In the genomic region with DNA sequence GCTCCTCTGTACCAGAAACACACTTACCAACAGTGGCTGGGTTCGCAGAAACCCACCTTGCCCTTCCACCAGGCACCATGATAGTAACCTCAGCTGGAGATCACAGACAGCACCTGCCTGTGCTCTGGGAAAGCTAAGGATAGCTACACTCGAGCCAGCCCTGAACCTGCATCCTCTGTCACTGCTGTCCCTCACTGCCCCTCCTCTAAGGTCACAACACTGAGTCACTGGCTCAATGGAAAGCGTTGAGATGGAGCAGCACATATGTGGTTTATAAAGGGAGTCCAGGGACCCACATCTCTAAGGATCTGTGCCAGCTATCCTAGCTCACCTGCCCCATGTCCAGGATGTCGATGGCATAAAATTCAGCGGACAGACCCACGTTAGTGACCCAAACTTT, we compare ENCODE assay signal across 20 mouse cellular contexts.
DNase-seq lines count a peak whose midpoint lies in the region; ATAC-seq and TF ChIP-seq lines count a peak whose summit lies in the region.
"Had no signal": no experiment of that assay in that cellular context is flagged by ENCODE, and none has a peak within 500 bp of the region (broad histone marks: within the 10 kb centered on the region; RNA-seq: fewer than 3 reads in every experiment).

No protein-coding gene starts in this region.

- peak overlapping the region; percentile 9; the same call in 1 of the 2 replicates for H3K9ac ChIP-seq in heart, adult 2 months (ENCODE audit: low read depth, low read length)
- H3K9ac ChIP-seq in heart, postnatal 0 days (replicated peaks; ENCODE audit: low read depth, low read length), result peak overlapping the region; percentile 10; the same call in 1 of the 2 replicates
- H3K9ac ChIP-seq: embryonic facial prominence, embryonic 13.5 days; midbrain, embryonic 12.5 days; neural tube, embryonic 12.5 days had no signal

- no peaks in the 10 kb centered on the region for H3K9me3 ChIP-seq in heart, postnatal 0 days (replicated peaks; ENCODE audit: control insufficient read depth, low read length)
- H3K9me3 ChIP-seq in megakaryocyte, embryonic 14.5 days, result no peaks in the 10 kb centered on the region
- H3K9me3 ChIP-seq: embryonic facial prominence, embryonic 13.5 days; midbrain, embryonic 12.5 days; neural tube, embryonic 12.5 days had no signal

- no peak for TF ChIP-seq EP300 in heart, adult 2 months (IDR thresholded peaks at IDR 0.05; ENCODE audit: insufficient read depth, low read depth, low read length)
- no peak for TF ChIP-seq EP300 in heart, postnatal 0 days (IDR thresholded peaks at IDR 0.05; ENCODE audit: low read depth)

- intact Hi-C loops in heart, adult 2 months (cut with DNase I), result loop anchor here (2.0 to 5.0 kb wide), 2 partner anchors 79 to 125 kb away; partner anchors contain the start of gene Tns1
- intact Hi-C loops in heart, postnatal 25 days (cut with DNase I), result loop anchor here (2.0 kb wide), 1 partner anchor 127 kb away; the partner anchor contains the start of genes Rufy4 and Tns1

- no peak for TF ChIP-seq POLR2A in heart, adult 2 months (IDR thresholded peaks at IDR 0.05; ENCODE audit: insufficient read depth, low read depth, low read length)

- no peak for DNase-seq in heart, adult 2 months
- no peak for DNase-seq in heart, postnatal 4 days
- no peak for DNase-seq in heart, postnatal 0 days (ENCODE audit: low spot score)
- no peak for DNase-seq in heart, postnatal 25 days (ENCODE audit: low spot score)
- no peak for DNase-seq in Muller cell, postnatal 12 days (ENCODE audit: inconsistent ontology term)
- DNase-seq: B cell, adult 2 months; cerebellum, adult 11-12 months; cerebellum, postnatal 14 days; gastrocnemius, postnatal 10 days; lung, postnatal 10 days; right cerebral cortex, postnatal 4 days; thymus, adult 2 months had no signal

- peaks cover 54% of the 10 kb centered on the region for H3K4me1 ChIP-seq in heart, adult 2 months (ENCODE audit: control insufficient read depth, insufficient read depth, low read length)
- H3K4me1 ChIP-seq in heart, postnatal 0 days (ENCODE audit: control insufficient read depth, insufficient read depth), result peaks cover 59% of the 10 kb centered on the region
- H3K4me1 ChIP-seq in megakaryocyte, embryonic 14.5 days, result peaks cover 65% of the 10 kb centered on the region

- WGBS in heart, adult 2 months, result 72% methylated on average over 6 of the region's 6 CpGs
- WGBS in heart, postnatal 0 days, result 78% methylated on average over 6 of the region's 6 CpGs

- no peak overlapping the region for H3K4me2 ChIP-seq in heart, postnatal 0 days (ENCODE audit: low read depth, low read length)
- H3K4me2 ChIP-seq: embryonic facial prominence, embryonic 13.5 days; liver, embryonic 11.5 days; midbrain, embryonic 12.5 days; neural tube, embryonic 12.5 days had no signal

- no peak for ATAC-seq in heart, postnatal 0 days (ENCODE audit: insufficient read depth, low read depth)
- no peak for ATAC-seq in megakaryocyte, adult 5-6 weeks (ENCODE audit: poor library complexity, severe bottlenecking)
- ATAC-seq: hindbrain, embryonic 16.5 days; intestine, embryonic 16.5 days had no signal

- H3K79me2 ChIP-seq in heart, adult 2 months (replicated peaks; ENCODE audit: control insufficient read depth, insufficient read depth, low read length), result no peaks in the 10 kb centered on the region

- H3K36me3 ChIP-seq in heart, adult 2 months (ENCODE audit: control insufficient read depth, insufficient read depth, low read length), result peaks cover 60% of the 10 kb centered on the region
- H3K36me3 ChIP-seq in heart, postnatal 0 days (replicated peaks; ENCODE audit: control insufficient read depth, insufficient read depth, low read length), result peaks cover 59% of the 10 kb centered on the region
- peaks cover 44% of the 10 kb centered on the region for H3K36me3 ChIP-seq in megakaryocyte, embryonic 14.5 days (replicated peaks; ENCODE audit: low read length)
- H3K36me3 ChIP-seq: midbrain, embryonic 12.5 days; neural tube, embryonic 12.5 days had no signal

- H3K4me3 ChIP-seq in heart, adult 2 months, result no peak overlapping the region
- H3K4me3 ChIP-seq in heart, postnatal 0 days (ENCODE audit: low read depth, low read length), result no peak overlapping the region
- H3K4me3 ChIP-seq in megakaryocyte, embryonic 14.5 days (replicated peaks), result peak overlapping the region; percentile 38
- H3K4me3 ChIP-seq: embryonic facial prominence, embryonic 13.5 days; midbrain, embryonic 12.5 days; neural tube, embryonic 12.5 days had no signal

- no peaks in the 10 kb centered on the region for H3K27me3 ChIP-seq in heart, adult 2 months (ENCODE audit: control insufficient read depth, insufficient read depth, low read length)
- H3K27me3 ChIP-seq in heart, postnatal 0 days (ENCODE audit: control insufficient read depth, insufficient read depth, low read length), result no peaks in the 10 kb centered on the region
- H3K27me3 ChIP-seq in megakaryocyte, embryonic 14.5 days (replicated peaks), result peaks cover 14% of the 10 kb centered on the region
- H3K27me3 ChIP-seq: embryonic facial prominence, embryonic 13.5 days; midbrain, embryonic 12.5 days; neural tube, embryonic 12.5 days had no signal

- TF ChIP-seq CTCF in heart, adult 2 months (IDR thresholded peaks at IDR 0.05), result no peak
- TF ChIP-seq CTCF in heart, postnatal 0 days (IDR thresholded peaks at IDR 0.05; ENCODE audit: low read depth), result no peak

- peak overlapping the region; percentile 96 for H3K27ac ChIP-seq in heart, adult 2 months
- peak overlapping the region; percentile 96 for H3K27ac ChIP-seq in heart, postnatal 0 days (ENCODE audit: low read depth)
- H3K27ac ChIP-seq: midbrain, embryonic 12.5 days; neural tube, embryonic 12.5 days had no signal
